Mouse (Mus musculus): ENCODE data around the gene Sntg2. TPM values are rescaled to one million over a fixed set of nuclear protein-coding genes. Genes with fewer than 3 reads are reported as not detected.
A peak's percentile ranks its signal among the peaks of the same experiment; 100 is the strongest.

Sntg2 gene
- polyA plus RNA-seq (2014; fragmentation: Nextera tagmentation; extraction: Ambion mirVana) = 0.52 and 0.74 TPM in 2 replicates

DNA sequence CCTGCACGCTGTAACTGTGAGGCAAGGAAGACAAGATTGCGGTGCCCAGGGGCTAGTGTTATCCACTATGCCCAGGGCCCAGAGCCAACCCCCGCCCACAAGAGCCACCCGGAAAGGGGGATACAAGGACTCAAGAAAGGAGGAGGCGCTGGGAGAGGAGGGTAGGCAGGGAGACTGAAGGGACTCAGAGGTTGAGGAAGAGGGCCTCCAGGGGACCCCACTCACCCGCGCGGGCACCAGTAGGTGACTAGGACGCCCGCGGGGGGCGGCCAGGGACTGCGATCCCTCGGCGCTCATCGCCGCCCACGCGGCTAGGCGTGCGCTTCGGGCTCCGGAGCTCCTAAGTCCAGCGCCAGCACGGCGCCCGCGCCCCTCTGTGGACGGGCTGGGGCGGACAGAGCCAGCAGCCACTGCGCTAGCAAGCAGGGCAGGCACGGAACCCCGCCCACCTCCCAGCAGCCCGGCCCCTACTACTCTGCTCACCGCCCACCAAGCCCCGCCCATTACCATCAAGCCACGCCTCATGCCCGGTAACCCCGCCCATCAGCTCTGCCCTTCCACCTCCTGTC is at the start of gene Sntg2:
Sntg2 (minus strand) TSS at position 443 of the 569 bp plus-strand sequence.
- Histone ChIP-seq H3K4me3 (ENCODE audit: low read depth, low read length) (peak within 1 kb of the TSS; percentile 46), H3K27ac (ENCODE audit: low read depth, low read length) (no peak within 1 kb of the TSS), H3K9ac (ENCODE audit: low read length) (peak within 1 kb of the TSS; percentile 65), H3K27me3 (ENCODE audit: control insufficient read depth, insufficient read depth, low read length) (peaks cover 7% of the 10 kb centered on the region), H3K36me3 (ENCODE audit: control insufficient read depth, insufficient read depth, low read length) (no peaks in the 10 kb centered on the region), H3K4me2 (peak within 1 kb of the TSS; percentile 95), H3K9me3 (ENCODE audit: control insufficient read depth, low read length) (no peaks in the 10 kb centered on the region), H3K4me1 (ENCODE audit: control insufficient read depth, insufficient read depth, low read length) (peaks cover 6% of the 10 kb centered on the region; the same call in 1 of the 2 replicates)
- DNase-seq (ENCODE audit: low spot score, missing footprints) (peak; percentile 98), ATAC-seq (ENCODE audit: low FRiP score) (peak; percentile 98)
- 1% methylated on average over 38 of the region's 39 CpGs for WGBS

DNA sequence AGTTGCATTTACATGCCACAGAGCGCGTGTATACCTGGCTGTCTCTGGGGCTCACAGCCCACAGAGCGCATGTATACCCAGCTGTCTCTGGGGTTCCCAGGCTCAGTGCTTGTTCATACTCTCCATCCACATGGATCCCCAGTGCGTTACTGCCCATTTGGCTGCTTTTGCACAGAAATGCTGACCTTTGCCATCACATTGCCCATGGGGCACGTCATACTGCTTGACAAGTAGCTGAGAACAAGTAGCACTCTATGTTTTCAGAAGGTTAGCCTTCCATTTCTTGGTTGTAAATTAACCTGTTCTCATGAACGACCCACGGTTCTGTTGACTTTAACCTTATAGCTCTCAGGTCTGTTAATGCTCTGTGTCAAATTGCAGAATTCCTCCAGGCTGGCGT is 43.4 kb upstream of the Sntg2 start:
- ATAC-seq (ENCODE audit: low FRiP score) = no peak
- no peaks in the 10 kb centered on the region for H3K27me3 ChIP-seq (ENCODE audit: control insufficient read depth, insufficient read depth, low read length)

DNA sequence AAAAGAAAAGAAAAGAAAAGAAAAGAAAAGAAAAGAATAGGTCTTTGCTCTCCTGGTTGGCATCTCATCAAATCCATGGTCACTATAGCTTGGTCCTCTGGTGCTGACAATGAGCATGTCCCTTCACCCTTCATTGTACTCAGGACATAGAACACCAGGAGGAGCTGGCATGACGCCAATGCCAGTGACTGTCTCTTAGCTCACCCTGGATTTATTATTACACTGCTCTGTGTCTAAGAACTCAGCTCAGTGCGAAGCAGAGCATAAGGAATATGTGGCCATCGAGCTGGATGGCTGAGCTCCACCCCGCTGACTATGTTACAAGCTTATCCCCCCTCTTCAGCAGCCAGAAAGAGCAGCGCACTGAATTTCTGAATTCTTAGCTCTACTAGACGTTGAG is 42.8 kb upstream of the Sntg2 start:
- Histone ChIP-seq H3K27ac (ENCODE audit: low read depth, low read length) (no peak overlapping the region), H3K36me3 (ENCODE audit: control insufficient read depth, insufficient read depth, low read length) (no peaks in the 10 kb centered on the region), H3K4me1 (ENCODE audit: control insufficient read depth, insufficient read depth, low read length) (no peaks in the 10 kb centered on the region), H3K9me3 (ENCODE audit: control insufficient read depth, low read length) (no peaks in the 10 kb centered on the region), H3K27me3 (ENCODE audit: control insufficient read depth, insufficient read depth, low read length) (no peaks in the 10 kb centered on the region), H3K4me2 (no peak overlapping the region), H3K4me3 (ENCODE audit: low read depth, low read length) (no peak overlapping the region), H3K9ac (ENCODE audit: low read length) (no peak overlapping the region)
- ATAC-seq (ENCODE audit: low FRiP score) (no peak), DNase-seq (ENCODE audit: low spot score, missing footprints) (no peak)
- WGBS = 81% methylated on average over 6 of the region's 6 CpGs

More for the DNA sequence above, 43.4 kb upstream of the Sntg2 start:
- Histone ChIP-seq H3K27ac (ENCODE audit: low read depth, low read length) (no peak overlapping the region), H3K9me3 (ENCODE audit: control insufficient read depth, low read length) (no peaks in the 10 kb centered on the region), H3K9ac (ENCODE audit: low read length) (no peak overlapping the region), H3K4me2 (no peak overlapping the region), H3K4me3 (ENCODE audit: low read depth, low read length) (no peak overlapping the region), H3K4me1 (ENCODE audit: control insufficient read depth, insufficient read depth, low read length) (no peaks in the 10 kb centered on the region), H3K36me3 (ENCODE audit: control insufficient read depth, insufficient read depth, low read length) (no peaks in the 10 kb centered on the region)
- 89% methylated on average over 8 of the region's 8 CpGs for WGBS
- no peak for DNase-seq (ENCODE audit: low spot score, missing footprints)

DNA sequence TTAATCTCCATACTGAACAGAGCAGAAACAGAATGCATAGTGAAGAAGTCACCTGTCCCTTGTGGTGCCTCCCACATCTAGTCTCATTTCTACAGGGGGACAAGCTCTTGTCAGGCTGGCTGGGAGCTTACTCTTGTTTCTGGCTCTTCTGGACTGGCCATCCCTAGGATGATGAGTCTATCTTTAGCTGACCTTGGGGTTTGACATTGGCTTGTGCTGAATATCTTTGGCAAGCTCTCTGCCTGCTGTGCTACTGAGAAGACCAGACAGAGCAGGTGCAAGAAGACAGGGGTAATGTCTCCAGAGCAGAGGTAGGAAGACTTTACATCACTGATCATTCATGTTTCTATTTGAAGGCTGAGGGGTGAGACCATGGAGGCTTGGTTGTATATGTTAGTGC is 29.5 kb upstream of the Sntg2 start:
- no peaks in the 10 kb centered on the region for H3K4me1 ChIP-seq (ENCODE audit: control insufficient read depth, insufficient read depth, low read length)
- no peaks in the 10 kb centered on the region for H3K36me3 ChIP-seq (ENCODE audit: control insufficient read depth, insufficient read depth, low read length)
- ATAC-seq (ENCODE audit: low FRiP score) (no peak), DNase-seq (ENCODE audit: low spot score, missing footprints) (no peak)
- no peak overlapping the region for H3K27ac ChIP-seq (ENCODE audit: low read depth, low read length)
- no peaks in the 10 kb centered on the region for H3K27me3 ChIP-seq (ENCODE audit: control insufficient read depth, insufficient read depth, low read length)
- H3K4me3 ChIP-seq (ENCODE audit: low read depth, low read length) = no peak overlapping the region
- H3K9me3 ChIP-seq (ENCODE audit: control insufficient read depth, low read length) = no peaks in the 10 kb centered on the region
- no peak overlapping the region for H3K4me2 ChIP-seq
- H3K9ac ChIP-seq (ENCODE audit: low read length) = no peak overlapping the region

DNA sequence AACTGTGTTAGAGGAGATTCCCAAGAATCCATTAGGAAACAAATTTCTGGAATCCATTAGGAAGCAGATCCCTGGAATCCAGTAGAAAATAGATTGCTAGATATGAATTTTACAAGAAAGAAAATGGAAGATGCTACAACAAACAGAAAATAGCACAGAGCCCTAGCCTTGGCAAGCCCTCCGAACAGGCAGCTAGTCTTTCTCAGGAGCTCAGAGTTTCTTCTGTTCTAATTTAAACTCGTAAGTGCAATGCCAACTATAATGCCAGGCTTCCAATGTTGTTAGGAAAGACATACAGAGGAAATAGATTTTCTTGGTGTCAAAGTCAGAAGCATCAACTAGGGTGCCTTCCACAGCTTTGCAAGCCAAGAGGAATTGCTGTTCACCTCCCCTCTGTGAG is 27.4 kb upstream of the Sntg2 start:
- no peaks in the 10 kb centered on the region for H3K36me3 ChIP-seq (ENCODE audit: control insufficient read depth, insufficient read depth, low read length)
- no peaks in the 10 kb centered on the region for H3K9me3 ChIP-seq (ENCODE audit: control insufficient read depth, low read length)
- 88% methylated on average over 2 of the region's 2 CpGs for WGBS
- no peak overlapping the region for H3K4me3 ChIP-seq (ENCODE audit: low read depth, low read length)
- no peak overlapping the region for H3K9ac ChIP-seq (ENCODE audit: low read length)
- no peaks in the 10 kb centered on the region for H3K27me3 ChIP-seq (ENCODE audit: control insufficient read depth, insufficient read depth, low read length)
- H3K4me1 ChIP-seq (ENCODE audit: control insufficient read depth, insufficient read depth, low read length) = no peaks in the 10 kb centered on the region
- DNase-seq (ENCODE audit: low spot score, missing footprints) (no peak), ATAC-seq (ENCODE audit: low FRiP score) (no peak)
- no peak overlapping the region for H3K4me2 ChIP-seq
- H3K27ac ChIP-seq (ENCODE audit: low read depth, low read length) = no peak overlapping the region

DNA sequence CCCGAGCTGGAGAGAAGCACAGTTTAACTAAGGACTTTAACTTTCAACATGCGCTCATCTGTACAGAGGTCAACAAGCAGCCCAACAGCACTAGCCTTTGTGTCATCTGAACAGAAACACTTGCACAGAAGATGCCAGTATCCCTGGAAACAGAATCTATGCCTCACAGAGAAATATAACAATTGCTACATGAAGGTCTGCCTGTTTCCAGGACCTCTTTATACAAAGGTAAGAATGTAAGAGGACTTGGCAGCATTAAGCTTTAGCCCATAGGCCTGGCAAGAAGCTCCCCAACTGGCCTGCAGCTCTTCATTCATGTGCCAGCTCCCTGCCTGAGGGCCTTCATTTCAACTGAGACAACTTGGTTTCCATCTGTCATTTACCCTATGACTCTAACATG is 26.9 kb upstream of the Sntg2 start:
- H3K9ac ChIP-seq (ENCODE audit: low read length) = no peak overlapping the region
- H3K27me3 ChIP-seq (ENCODE audit: control insufficient read depth, insufficient read depth, low read length) = no peaks in the 10 kb centered on the region
- ATAC-seq (ENCODE audit: low FRiP score) = no peak
- no peaks in the 10 kb centered on the region for H3K36me3 ChIP-seq (ENCODE audit: control insufficient read depth, insufficient read depth, low read length)
- H3K4me2 ChIP-seq = no peak overlapping the region
- no peak overlapping the region for H3K4me3 ChIP-seq (ENCODE audit: low read depth, low read length)
- H3K27ac ChIP-seq (ENCODE audit: low read depth, low read length) = no peak overlapping the region
- H3K9me3 ChIP-seq (ENCODE audit: control insufficient read depth, low read length) = no peaks in the 10 kb centered on the region
- no peak for DNase-seq (ENCODE audit: low spot score, missing footprints)
- H3K4me1 ChIP-seq (ENCODE audit: control insufficient read depth, insufficient read depth, low read length) = no peaks in the 10 kb centered on the region
- 74% methylated on average over 2 of the region's 2 CpGs for WGBS

DNA sequence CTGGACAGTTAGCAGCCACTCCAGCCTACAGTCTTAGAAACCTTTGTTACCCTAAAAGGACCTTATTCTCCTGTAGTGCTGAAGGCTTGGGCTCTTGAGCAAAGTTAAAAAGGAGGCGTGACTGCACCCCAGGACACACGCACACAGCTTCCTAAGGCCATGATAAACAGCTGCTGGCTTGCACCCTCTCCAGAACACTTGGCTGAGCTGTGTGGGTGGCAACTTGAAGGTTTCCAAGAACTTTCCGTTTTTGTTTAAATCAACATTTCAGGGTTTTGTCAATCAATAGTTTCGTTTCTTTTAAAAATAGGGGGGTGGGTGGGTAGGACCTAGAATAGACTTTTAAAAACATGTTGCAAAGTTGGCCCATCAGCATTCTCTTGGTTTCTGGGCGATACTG is 882 bp downstream of the Sntg2 start:
- ATAC-seq (ENCODE audit: low FRiP score) (no peak), DNase-seq (ENCODE audit: low spot score, missing footprints) (no peak)
- Histone ChIP-seq H3K4me1 (ENCODE audit: control insufficient read depth, insufficient read depth, low read length) (peaks cover 6% of the 10 kb centered on the region; the same call in 1 of the 2 replicates), H3K36me3 (ENCODE audit: control insufficient read depth, insufficient read depth, low read length) (no peaks in the 10 kb centered on the region), H3K4me2 (peak overlapping the region; percentile 95), H3K27ac (ENCODE audit: low read depth, low read length) (no peak overlapping the region), H3K27me3 (ENCODE audit: control insufficient read depth, insufficient read depth, low read length) (peaks cover 7% of the 10 kb centered on the region), H3K9me3 (ENCODE audit: control insufficient read depth, low read length) (no peaks in the 10 kb centered on the region), H3K4me3 (ENCODE audit: low read depth, low read length) (no peak overlapping the region; the same call in 1 of the 2 replicates), H3K9ac (ENCODE audit: low read length) (no peak overlapping the region; the same call in 1 of the 2 replicates)
- WGBS = 58% methylated on average over 5 of the region's 5 CpGs

DNA sequence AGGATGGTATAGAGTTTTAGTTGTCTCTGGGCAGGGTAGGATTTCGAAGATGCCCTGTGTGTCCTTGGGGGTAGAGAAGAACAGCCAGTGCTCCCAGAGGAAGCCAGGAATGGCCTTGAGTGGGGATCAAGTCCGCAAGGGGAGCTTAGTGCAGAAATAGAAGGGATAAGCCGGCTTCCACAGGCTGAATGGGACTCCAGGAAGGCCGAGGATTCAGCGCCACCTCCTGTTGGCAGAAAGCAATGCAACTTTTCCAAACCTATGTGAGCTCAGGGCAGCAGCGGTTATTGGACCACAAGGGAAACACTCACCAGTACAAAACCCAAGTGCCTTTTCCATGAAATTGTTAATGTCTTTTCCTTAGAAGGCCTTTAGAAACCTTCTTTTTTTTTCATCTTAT is 3.4 kb downstream of the Sntg2 start:
- Histone ChIP-seq H3K4me2 (no peak overlapping the region), H3K4me1 (ENCODE audit: control insufficient read depth, insufficient read depth, low read length) (peaks cover 6% of the 10 kb centered on the region; the same call in 1 of the 2 replicates), H3K27ac (ENCODE audit: low read depth, low read length) (no peak overlapping the region), H3K27me3 (ENCODE audit: control insufficient read depth, insufficient read depth, low read length) (peaks cover 7% of the 10 kb centered on the region), H3K4me3 (ENCODE audit: low read depth, low read length) (no peak overlapping the region), H3K9ac (ENCODE audit: low read length) (no peak overlapping the region), H3K36me3 (ENCODE audit: control insufficient read depth, insufficient read depth, low read length) (no peaks in the 10 kb centered on the region), H3K9me3 (ENCODE audit: control insufficient read depth, low read length) (no peaks in the 10 kb centered on the region)
- DNase-seq (ENCODE audit: low spot score, missing footprints) (peak; percentile 97), ATAC-seq (ENCODE audit: low FRiP score) (0 out of 2 replicates have a peak, but pooled peaks have one; percentile 20)
- 8% methylated on average over 6 of the region's 6 CpGs for WGBS

DNA sequence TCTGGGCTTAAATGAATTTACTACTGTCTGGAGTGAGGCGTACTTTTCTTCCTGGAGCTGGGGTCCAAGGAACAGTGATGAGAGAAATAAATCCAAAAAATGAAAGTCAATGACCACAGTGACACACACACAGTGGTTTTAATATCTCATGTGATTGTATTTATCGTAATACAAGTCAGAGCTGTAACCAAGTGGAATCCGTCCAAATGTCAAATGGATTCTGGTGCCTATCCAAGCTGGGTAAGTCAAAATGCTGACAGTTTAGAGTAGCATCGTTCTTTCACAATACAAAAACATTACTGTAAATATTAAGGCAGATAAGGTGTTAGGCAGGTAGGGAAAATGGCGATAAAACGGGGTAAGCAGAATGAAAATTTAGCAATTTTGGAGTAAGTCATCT is 4.0 kb downstream of the Sntg2 start:
- WGBS = 88% methylated on average over 6 of the region's 6 CpGs
- H3K9ac ChIP-seq (ENCODE audit: low read length) = no peak overlapping the region
- no peaks in the 10 kb centered on the region for H3K9me3 ChIP-seq (ENCODE audit: control insufficient read depth, low read length)
- DNase-seq (ENCODE audit: low spot score, missing footprints) (no peak), ATAC-seq (ENCODE audit: low FRiP score) (no peak)
- H3K4me3 ChIP-seq (ENCODE audit: low read depth, low read length) = no peak overlapping the region
- H3K27me3 ChIP-seq (ENCODE audit: control insufficient read depth, insufficient read depth, low read length) = peaks cover 7% of the 10 kb centered on the region
- no peak overlapping the region for H3K27ac ChIP-seq (ENCODE audit: low read depth, low read length)
- no peak overlapping the region for H3K4me2 ChIP-seq
- no peaks in the 10 kb centered on the region for H3K36me3 ChIP-seq (ENCODE audit: control insufficient read depth, insufficient read depth, low read length)
- peaks cover 6% of the 10 kb centered on the region; the same call in 1 of the 2 replicates for H3K4me1 ChIP-seq (ENCODE audit: control insufficient read depth, insufficient read depth, low read length)

Measured in midbrain, embryonic 11.5 days (tissue).